Mouse (Mus musculus) embryonic stem cell, embryonic (primary cell): ENCODE measurements at regions not wholly inside any gene's neighbourhood (a gene's known extent, or its start where the extent isn't known, plus 50 kb on each side); places are given as distances from the start of the nearest gene placed in this dataset.

ENCODE experiments used
- CTCF ChIA-PET, 4 experiments: fragments of 300-600 bp in 2 of 4; fragments of 350-600 bp in 2 of 4; sonication (Branson Sonifier 250); formaldehyde crosslinking; loops; one replicate each; lab custom pipeline; 2022; ENCODE audit warnings: inconsistent platforms in 2 of 4; lab: Charles Lee
- POLR2A ChIA-PET, 4 experiments: fragments of 300-600 bp in 2 of 4; fragments of 350-600 bp in 2 of 4; sonication (Branson Sonifier 250); formaldehyde crosslinking; loops; one replicate each; lab custom pipeline; 2022; ENCODE audit warnings: antibody characterized with exemption in 4 of 4, inconsistent platforms in 1 of 4; lab: Charles Lee

- POLR2A ChIA-PET, result no interaction called here
- CTCF ChIA-PET, result no interaction called here
These were observed 88.2 kb downstream of the Zmat3 start for GRCm38 (mm10) chr3:32277572-32277971.

- POLR2A ChIA-PET, result no interaction called here
- CTCF ChIA-PET, result interaction anchor here in 1 of 4 experiments (0.5 kb wide), 1 partner anchor 52 kb away, joined by 5 read pairs; no protein-coding TSS in a partner anchor
These were observed 100.1 kb downstream of the Zmat3 start for GRCm38 (mm10) chr3:32265619-32266222.
